Mouse (Mus musculus) olfactory bulb, adult 2 months (tissue): ENCODE data around the gene Gabpa.

Experiments used
- CTCF ChIP-seq: fragments of 200-500 bp; IDR thresholded peaks from 2 replicates; pipeline ENCODE4 v1.5.1; 2012; ENCODE audit warnings: low read depth, mild to moderate bottlenecking, low read length, moderate library complexity; ENCODE audit not compliant: insufficient read depth
- POLR2A ChIP-seq: fragments of 200-500 bp; IDR thresholded peaks from 2 replicates; pipeline ENCODE4 v1.6.1; 2012; ENCODE audit warnings: mild to moderate bottlenecking, low read depth, low read length, moderate library complexity; ENCODE audit not compliant: insufficient read depth

DNA sequence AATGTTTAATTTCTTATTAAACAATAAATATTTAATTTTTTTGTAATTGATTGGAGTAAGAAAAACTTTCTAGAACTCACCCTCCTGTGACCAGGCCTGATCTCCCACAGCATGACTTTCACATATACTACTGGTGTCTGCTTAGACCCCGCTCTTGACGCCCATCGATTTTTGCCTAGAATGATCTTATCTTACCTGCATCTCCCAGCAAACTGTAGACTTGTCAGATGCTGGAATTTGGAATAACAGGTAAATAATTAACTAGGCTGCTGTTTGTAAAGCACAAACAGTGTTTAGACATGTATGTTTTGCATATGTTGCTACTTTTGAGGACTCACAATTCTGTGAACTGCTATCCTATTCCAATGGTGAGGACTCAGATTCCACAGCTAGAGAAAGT is 28.6 kb upstream of the Gabpa start:
- TF ChIP-seq CTCF, result no peak
- TF ChIP-seq POLR2A, result no peak
